Mouse (Mus musculus) embryo, embryonic 11 days (tissue): ENCODE data around the gene Ddb1.

ENCODE experiments used
- DNase-seq: peaks from one replicate; pipeline ENCODE4 v3.0.0-alpha.2; 2015

Ddb1 gene

GRCm38 (mm10) chr19:10662665-10663064, 57.5 kb downstream of the Ddb1 start:
- DNase-seq: no peak

- no peak for DNase-seq
Observed at GRCm38 (mm10) chr19:10665093-10665492, 60.0 kb downstream of the Ddb1 start.

GRCm38 (mm10) chr19:10665499-10665898, 60.4 kb downstream of the Ddb1 start:
- DNase-seq: peak; percentile 65

GRCm38 (mm10) chr19:10671319-10671718, 66.2 kb downstream of the Ddb1 start:
- DNase-seq: no peak

GRCm38 (mm10) chr19:10671854-10672417, 66.8 kb downstream of the Ddb1 start:
- no peak for DNase-seq

GRCm38 (mm10) chr19:10673275-10673674, 68.1 kb downstream of the Ddb1 start:
- no peak for DNase-seq

GRCm38 (mm10) chr19:10676656-10677055, 71.5 kb downstream of the Ddb1 start:
- no peak for DNase-seq

GRCm38 (mm10) chr19:10677915-10678771, 73.0 kb downstream of the Ddb1 start, which contains the start of gene Pga5:
Pga5 (minus strand) TSS chr19:10678071.
- DNase-seq: peak; percentile 79

GRCm38 (mm10) chr19:10678772-10679067, 73.6 kb downstream of the Ddb1 start:
- no peak for DNase-seq
